Mouse (Mus musculus) liver, embryonic 14.5 days (tissue): ENCODE data around the gene Ms4a4c.

Source experiments
- CTCF ChIP-seq: IDR thresholded peaks from 2 replicates; pipeline ENCODE4 v1.5.1; 2016; ENCODE audit warnings: antibody characterized with exemption, low read depth, control low read depth
- EP300 ChIP-seq: IDR thresholded peaks from 2 replicates; pipeline ENCODE4 v1.6.1; 2016; ENCODE audit warnings: antibody characterized with exemption, low read depth

GRCm38 (mm10) chr19:11443964-11444363, 39.4 kb downstream of the Ms4a4c start:
- TF ChIP-seq CTCF, result no peak
- no peak for TF ChIP-seq EP300
